In genomic region chr3:38884276-38884675, GRCm38 (mm10) we compare ENCODE assay signal across 8 mouse cellular contexts. TPM values are rescaled to one million over a fixed set of nuclear protein-coding genes. Genes with fewer than 3 reads are reported as not detected.
DNase-seq lines count a peak whose midpoint lies in the region; TF ChIP-seq lines count a peak whose summit lies in the region.

No protein-coding gene starts in this region.

- intact Hi-C loops in gastrocnemius, postnatal 14 days (cut with DNase I; ENCODE audit: low total_unique reads), result no loop called here
- intact Hi-C loops in left cerebral cortex, adult 2 months (cut with DNase I), result loop anchor here (1.0 to 10.0 kb wide), 7 partner anchors 511 to 1637 kb away; no protein-coding TSS in a partner anchor

- no peaks in the 10 kb centered on the region for H3K4me1 ChIP-seq in cortical plate, adult 2 months (ENCODE audit: control insufficient read depth, insufficient read depth, low read length)

- no peak overlapping the region for H3K27ac ChIP-seq in cortical plate, adult 2 months (ENCODE audit: insufficient read depth, low read length)
- H3K27ac ChIP-seq in left cerebral cortex, adult 2 months, result no peak overlapping the region

- TF ChIP-seq CTCF in cortical plate, adult 2 months (IDR thresholded peaks at IDR 0.05; ENCODE audit: extremely low read depth, insufficient read depth, low read length), result peak; percentile 91
- peak; percentile 91 for TF ChIP-seq CTCF in left cerebral cortex, adult 2 months (IDR thresholded peaks at IDR 0.05)

- peak overlapping the region; percentile 68; the same call in 1 of the 2 replicates for H3K4me3 ChIP-seq in cortical plate, adult 2 months (ENCODE audit: insufficient read depth, low read length)
- H3K4me3 ChIP-seq in left cerebral cortex, adult 2 months, result peak overlapping the region; percentile 84

- no peak for TF ChIP-seq POLR2A in cortical plate, adult 2 months (IDR thresholded peaks at IDR 0.05; ENCODE audit: extremely low read depth, insufficient read depth, low read length)

- peak; percentile 73 for DNase-seq in ZHBTc4 (ENCODE audit: low read depth, low spot score)
- peak; percentile 71 for DNase-seq in gastrocnemius, postnatal 14 days
- peak; percentile 65 for DNase-seq in induced T-regulatory cell, adult 2 months (ENCODE audit: low read depth)
- DNase-seq in left cerebral cortex, adult 2 months (ENCODE audit: extremely low spot score in 1 of 2, low spot score in 2 of 2), result peak; percentile 81 to 87
- DNase-seq in lung, postnatal 4 days, result peak; percentile 76 to 87
- peak; percentile 82 for DNase-seq in right cerebral cortex, adult 18-20 months
- peak; percentile 73 for DNase-seq in yolk sac, embryonic 10.5 days (ENCODE audit: low spot score)

RNA-seq across cellular contexts. Expression of gene Fat4, which starts 2.5 kb away (rescaled TPM):
- 2.5 and 2.9 TPM in 2 replicates for polyA plus RNA-seq in cortical plate, adult 2 months (2012; rRNA removed)
- total RNA-seq in gastrocnemius, postnatal 14 days (2021), result 10 to 100 TPM; 10.4 to 11.0 TPM
- total RNA-seq in left cerebral cortex, adult 2 months (2021), result 10 to 100 TPM; 13.0 to 13.2 TPM
